Mouse (Mus musculus) intestine, embryonic 16.5 days (tissue): Measurements from ENCODE around the gene Dgki. TPM values are rescaled to one million over a fixed set of nuclear protein-coding genes. Genes with fewer than 3 reads are reported as not detected.
"Not testable (repeated sequence)": the region's sequence is repeated elsewhere in the genome, so short reads cannot be mapped to it uniquely, and the experiment has no call there.

Experiments
- ATAC-seq: fragments of 200-750 bp; cut with Nextera tagmentation; 2 replicates; pipeline ENCODE4 v1.8.0; 2017; ENCODE audit warnings: moderate TSS enrichment, moderate library complexity
- H3K27ac ChIP-seq: fragments of 300-500 bp; sonication (generic); 2 replicates; pipeline ENCODE4 v1.5.1; 2014; ENCODE audit warnings: mild to moderate bottlenecking, low read length
- H3K27me3 ChIP-seq: fragments of 300-500 bp; sonication (generic); replicated peaks from 2 replicates; pipeline ENCODE4 v1.6.1; 2014; ENCODE audit warnings: low read length, control low read depth, mixed read lengths; ENCODE audit not compliant: control insufficient read depth, insufficient read depth
- H3K36me3 ChIP-seq: fragments of 300-500 bp; sonication (generic); 2 replicates; pipeline ENCODE4 v1.6.1; 2014; ENCODE audit warnings: low read length, control low read depth; ENCODE audit not compliant: control insufficient read depth, insufficient read depth
- H3K4me1 ChIP-seq: fragments of 300-500 bp; sonication (generic); 2 replicates; pipeline ENCODE4 v1.6.1; 2014; ENCODE audit warnings: low read length, control low read depth, mixed read lengths; ENCODE audit not compliant: control insufficient read depth, insufficient read depth
- H3K4me2 ChIP-seq: fragments of 300-500 bp; sonication (generic); 2 replicates; pipeline ENCODE4 v1.6.1; 2014; ENCODE audit warnings: low read depth, low read length, control low read depth
- H3K4me3 ChIP-seq: fragments of 300-500 bp; sonication (generic); 2 replicates; pipeline ENCODE4 v1.5.1; 2014; ENCODE audit warnings: mild to moderate bottlenecking, low read length
- H3K9ac ChIP-seq: fragments of 300-500 bp; sonication (generic); 2 replicates; pipeline ENCODE4 v1.6.1; 2014; ENCODE audit warnings: low read depth, low read length
- H3K9me3 ChIP-seq: fragments of 300-500 bp; sonication (generic); 2 replicates; pipeline ENCODE4 v1.6.1; 2016; ENCODE audit warnings: low read length, control low read depth; ENCODE audit not compliant: control insufficient read depth
- WGBS: fragments of 180-500 bp; shearing (Covaris S2); extraction: QIAGEN DNeasy Blood & Tissue Kit; methylation state at CpG from one replicate; pipeline ENCODE4 v1.1.7; 2014; 5-methylcytosine and 5-hydroxymethylcytosine counted together
- polyA plus RNA-seq: library from polyadenylated mRNA; unstranded; fragments of >200 nt; fragmentation: Nextera tagmentation; extraction: Ambion mirVana; gene quantifications from 2 replicates; pipeline ENCODE4 v1.2.1, GENCODE M21; 2015

Dgki gene
- polyA plus RNA-seq, 1 experiment from 2014 or later: 0.38 TPM

- ATAC-seq, H3K36me3 ChIP-seq, H3K27ac ChIP-seq: not testable (repeated sequence)
These were observed 193.7 kb downstream of the Dgki start for GRCm38 (mm10) chr6:37106236-37106635.

GRCm38 (mm10) chr6:37100413-37100812 is 199.6 kb downstream of the Dgki start:
- WGBS: 64% methylated on average over 5 of the region's 5 CpGs
- Histone ChIP-seq H3K36me3 (no peaks in the 10 kb centered on the region), H3K27me3 (no peaks in the 10 kb centered on the region), H3K27ac (no peak overlapping the region), H3K9ac (no peak overlapping the region), H3K9me3 (no peaks in the 10 kb centered on the region), H3K4me3 (no peak overlapping the region), H3K4me2 (no peak overlapping the region), H3K4me1 (no peaks in the 10 kb centered on the region)
- no peak for ATAC-seq

More at GRCm38 (mm10) chr6:37106236-37106635, 193.7 kb downstream of the Dgki start:
- H3K4me3 ChIP-seq, H3K9ac ChIP-seq, H3K4me2 ChIP-seq, H3K9me3 ChIP-seq, H3K27me3 ChIP-seq, H3K4me1 ChIP-seq: not testable (repeated sequence)
- whole genome bisulfite sequencing: 95% methylated on average over 6 of the region's 6 CpGs

- Histone ChIP-seq H3K9ac (no peak overlapping the region), H3K9me3 (no peaks in the 10 kb centered on the region), H3K27ac (no peak overlapping the region), H3K4me3 (no peak overlapping the region), H3K4me2 (no peak overlapping the region), H3K4me1 (no peaks in the 10 kb centered on the region), H3K36me3 (no peaks in the 10 kb centered on the region), H3K27me3 (no peaks in the 10 kb centered on the region)
- 45% methylated on average over 18 of the region's 18 CpGs for WGBS
- ATAC-seq: peak; percentile 55; the same call in 1 of the 2 replicates
These were observed 202.4 kb downstream of the Dgki start for GRCm38 (mm10) chr6:37097356-37098155.

GRCm38 (mm10) chr6:37096840-37097305 is 203.1 kb downstream of the Dgki start:
- Histone ChIP-seq H3K27me3 (no peaks in the 10 kb centered on the region), H3K4me2 (peak overlapping the region; percentile 36; the same call in 1 of the 2 replicates), H3K27ac (no peak overlapping the region), H3K9me3 (no peaks in the 10 kb centered on the region), H3K9ac (no peak overlapping the region), H3K4me3 (no peak overlapping the region), H3K4me1 (no peaks in the 10 kb centered on the region), H3K36me3 (no peaks in the 10 kb centered on the region)
- WGBS: 40% methylated on average over 12 of the region's 12 CpGs
- ATAC-seq: 0 out of 2 replicates have a peak, but pooled peaks have one; percentile 23

- Histone ChIP-seq H3K4me2 (no peak overlapping the region), H3K27ac (no peak overlapping the region), H3K27me3 (no peaks in the 10 kb centered on the region), H3K9ac (no peak overlapping the region), H3K9me3 (no peaks in the 10 kb centered on the region), H3K4me1 (no peaks in the 10 kb centered on the region), H3K4me3 (no peak overlapping the region), H3K36me3 (no peaks in the 10 kb centered on the region)
- no peak for ATAC-seq
- WGBS: 49% methylated on average over 8 of the region's 8 CpGs
These were observed 210.6 kb downstream of the Dgki start for GRCm38 (mm10) chr6:37089148-37090111.

- WGBS: 61% methylated on average over 3 of the region's 3 CpGs
- ATAC-seq: no peak
These were observed 217.0 kb downstream of the Dgki start for GRCm38 (mm10) chr6:37082990-37083389.

GRCm38 (mm10) chr6:37072401-37073016 is 227.5 kb downstream of the Dgki start:
- H3K36me3 ChIP-seq: no peaks in the 10 kb centered on the region
- H3K9me3 ChIP-seq: no peaks in the 10 kb centered on the region
- no peaks in the 10 kb centered on the region for H3K4me1 ChIP-seq
- no peaks in the 10 kb centered on the region for H3K27me3 ChIP-seq
- H3K4me2 ChIP-seq: no peak overlapping the region
- WGBS: 43% methylated on average over 9 of the region's 9 CpGs
- no peak overlapping the region for H3K9ac ChIP-seq
- H3K27ac ChIP-seq: no peak overlapping the region
- no peak for ATAC-seq
- H3K4me3 ChIP-seq: no peak overlapping the region

More at GRCm38 (mm10) chr6:37082990-37083389, 217.0 kb downstream of the Dgki start:
- H3K27ac ChIP-seq: no peak overlapping the region
- no peaks in the 10 kb centered on the region for H3K27me3 ChIP-seq
- no peak overlapping the region for H3K9ac ChIP-seq
- no peaks in the 10 kb centered on the region for H3K9me3 ChIP-seq
- H3K4me2 ChIP-seq: no peak overlapping the region
- no peaks in the 10 kb centered on the region for H3K36me3 ChIP-seq
- H3K4me1 ChIP-seq: no peaks in the 10 kb centered on the region
- H3K4me3 ChIP-seq: no peak overlapping the region

GRCm38 (mm10) chr6:37069836-37070600 is 230.0 kb downstream of the Dgki start:
- H3K9me3 ChIP-seq: no peaks in the 10 kb centered on the region
- H3K27me3 ChIP-seq: no peaks in the 10 kb centered on the region
- H3K4me2 ChIP-seq: no peak overlapping the region
- no peaks in the 10 kb centered on the region for H3K4me1 ChIP-seq
- 79% methylated on average over 14 of the region's 14 CpGs for WGBS
- ATAC-seq: no peak
- no peak overlapping the region for H3K9ac ChIP-seq
- H3K36me3 ChIP-seq: no peaks in the 10 kb centered on the region
- no peak overlapping the region for H3K4me3 ChIP-seq
- no peak overlapping the region for H3K27ac ChIP-seq
